Mouse (Mus musculus) liver, adult 2 months (tissue): Measurements from ENCODE around the gene Gm37240. TPM values are rescaled to one million over a fixed set of nuclear protein-coding genes. Genes with fewer than 3 reads are reported as not detected.

Experiments used
- DNase-seq: peaks from one replicate; pipeline ENCODE4 v3.0.0-alpha.2; 2011; ENCODE audit warnings: low read depth, low spot score; ENCODE audit errors: extremely low read depth
- H3K27ac ChIP-seq: fragments of 200-500 bp; replicated peaks from 2 replicates; pipeline ENCODE4 v1.5.1; 2012; ENCODE audit warnings: low read depth, mild to moderate bottlenecking, control low read depth, inconsistent platforms, low read length; ENCODE audit not compliant: insufficient read depth
- H3K27me3 ChIP-seq: fragments of 200-500 bp; 2 replicates; pipeline ENCODE4 v1.6.1; 2012; ENCODE audit warnings: mild to moderate bottlenecking, moderate library complexity, low read length, inconsistent platforms; ENCODE audit not compliant: control insufficient read depth, insufficient read depth
- H3K36me3 ChIP-seq: fragments of 200-500 bp; 2 replicates; pipeline ENCODE4 v1.6.1; 2012; ENCODE audit warnings: low read length, inconsistent platforms; ENCODE audit not compliant: control insufficient read depth, insufficient read depth
- H3K4me1 ChIP-seq: fragments of 200-500 bp; 2 replicates; pipeline ENCODE4 v1.6.1; 2011; ENCODE audit warnings: low read length; ENCODE audit not compliant: control insufficient read depth, insufficient read depth
- H3K4me3 ChIP-seq: fragments of 200-500 bp; 2 replicates; pipeline ENCODE4 v1.5.1; 2011; ENCODE audit warnings: low read depth, mild to moderate bottlenecking, control low read depth, low read length, moderate library complexity; ENCODE audit not compliant: insufficient read depth
- H3K79me2 ChIP-seq: fragments of 200-500 bp; 2 replicates; pipeline ENCODE4 v1.6.1; 2012; ENCODE audit warnings: inconsistent platforms, mild to moderate bottlenecking, low read length, moderate library complexity; ENCODE audit not compliant: control insufficient read depth, insufficient read depth
- H3K9ac ChIP-seq: fragments of 200-500 bp; 2 replicates; pipeline ENCODE4 v1.6.1; 2012; ENCODE audit warnings: low read depth, mild to moderate bottlenecking, control low read depth, inconsistent platforms, low read length
- CTCF ChIP-seq: fragments of 200-500 bp; IDR thresholded peaks from 2 replicates; pipeline ENCODE4 v1.5.1; 2011; ENCODE audit warnings: low read depth, low read length, control low read depth
- POLR2A ChIP-seq: fragments of 200-500 bp; IDR thresholded peaks from 2 replicates; pipeline ENCODE4 v1.6.1; 2011; ENCODE audit warnings: low read length, control low read depth; ENCODE audit not compliant: insufficient read depth; ENCODE audit errors: extremely low read depth
- WGBS: fragments of 180-500 bp; shearing (Covaris S2); methylation state at CpG from one replicate; pipeline ENCODE4 v1.1.7; 2018; 5-methylcytosine and 5-hydroxymethylcytosine counted together
- polyA plus RNA-seq: library from polyadenylated mRNA; depleted of rRNA; stranded (reverse); fragments of >200 nt; gene quantifications from 2 replicates; pipeline ENCODE4 v1.2.3, GENCODE M21; 2012
- total RNA-seq: library from RNA; depleted of rRNA; stranded (reverse); fragments of >200 nt; gene quantifications from 2 replicates; pipeline ENCODE4 v1.2.3, GENCODE M21; 2014

Gm37240 gene
- total and polyA plus RNA-seq, 2 experiments, result 2.2 to 6.9 TPM

DNA sequence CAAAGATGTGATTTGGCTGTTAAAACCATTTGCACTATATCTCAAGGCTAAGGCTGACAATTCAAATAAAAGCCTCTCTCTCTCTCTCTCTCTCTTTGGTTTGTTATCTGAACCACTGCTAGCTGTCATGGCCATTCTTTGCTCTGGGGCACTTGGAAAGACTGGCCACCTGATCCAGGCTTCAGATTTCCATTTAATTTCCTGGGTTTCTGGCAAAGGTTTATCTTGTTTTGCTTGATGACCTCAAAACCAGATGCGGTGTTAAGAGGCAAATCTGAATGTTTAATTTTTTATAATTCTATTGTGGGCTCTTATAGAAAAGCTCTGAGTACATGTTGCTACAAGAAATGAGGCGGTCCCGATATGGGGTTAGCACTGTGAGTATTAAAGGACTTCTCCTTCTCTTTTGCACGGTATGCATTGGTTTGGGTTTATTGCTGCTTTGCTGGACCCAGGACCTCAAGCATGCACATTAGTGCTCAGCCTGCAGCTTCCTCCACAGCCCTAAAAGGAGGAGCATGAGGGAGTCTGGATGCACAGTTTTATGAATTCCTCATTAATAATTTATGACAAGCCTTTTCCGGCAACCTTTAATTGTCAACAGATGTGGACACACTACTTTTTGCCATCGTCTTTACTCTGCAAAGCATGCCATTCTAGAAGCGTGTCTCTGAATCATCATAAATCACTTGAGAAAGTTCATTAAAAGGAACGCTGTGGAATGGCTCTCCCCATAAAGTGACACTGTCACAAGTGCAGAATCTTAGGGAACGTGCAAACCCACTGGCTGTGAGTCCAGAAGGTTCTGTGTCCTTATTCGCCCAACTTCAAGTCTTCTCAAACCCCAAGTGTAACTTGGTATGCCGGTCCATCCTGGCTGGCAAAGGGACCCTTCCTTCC is 351.4 kb downstream of the Gm37240 start:
- no peaks in the 10 kb centered on the region for H3K79me2 ChIP-seq
- no peak overlapping the region for H3K4me3 ChIP-seq
- no peaks in the 10 kb centered on the region for H3K4me1 ChIP-seq
- no peak for DNase-seq
- H3K27me3 ChIP-seq, result no peaks in the 10 kb centered on the region
- TF ChIP-seq CTCF, result no peak
- H3K27ac ChIP-seq, result no peak overlapping the region
- no peak overlapping the region for H3K9ac ChIP-seq
- H3K36me3 ChIP-seq, result no peaks in the 10 kb centered on the region
- 80% methylated on average over 11 of the region's 11 CpGs for WGBS

DNA sequence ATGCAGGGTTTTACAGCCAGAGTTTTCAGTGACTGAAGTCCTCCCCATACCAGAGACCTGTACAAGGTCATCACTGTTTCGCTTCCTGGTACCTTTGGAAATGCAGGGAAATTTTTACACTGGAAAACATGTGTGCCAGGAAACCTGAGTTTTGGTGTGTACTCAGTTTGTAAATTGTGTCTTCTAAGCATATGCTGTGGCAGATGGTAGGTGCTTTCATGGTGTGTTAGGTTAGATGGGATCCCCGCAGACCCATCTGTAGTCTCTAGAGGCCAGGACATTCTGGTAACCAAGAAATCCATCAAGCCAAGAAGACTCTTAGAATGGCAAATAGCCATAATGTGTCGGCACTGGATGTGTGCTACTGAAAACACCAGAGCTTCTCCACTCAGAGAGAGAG is 352.3 kb downstream of the Gm37240 start:
- Histone ChIP-seq H3K79me2 (no peaks in the 10 kb centered on the region), H3K9ac (no peak overlapping the region), H3K27ac (no peak overlapping the region), H3K36me3 (no peaks in the 10 kb centered on the region), H3K27me3 (no peaks in the 10 kb centered on the region), H3K4me3 (no peak overlapping the region), H3K4me1 (no peaks in the 10 kb centered on the region)
- 84% methylated on average over 3 of the region's 3 CpGs for WGBS
- TF ChIP-seq POLR2A (no peak), CTCF (no peak)
- no peak for DNase-seq

DNA sequence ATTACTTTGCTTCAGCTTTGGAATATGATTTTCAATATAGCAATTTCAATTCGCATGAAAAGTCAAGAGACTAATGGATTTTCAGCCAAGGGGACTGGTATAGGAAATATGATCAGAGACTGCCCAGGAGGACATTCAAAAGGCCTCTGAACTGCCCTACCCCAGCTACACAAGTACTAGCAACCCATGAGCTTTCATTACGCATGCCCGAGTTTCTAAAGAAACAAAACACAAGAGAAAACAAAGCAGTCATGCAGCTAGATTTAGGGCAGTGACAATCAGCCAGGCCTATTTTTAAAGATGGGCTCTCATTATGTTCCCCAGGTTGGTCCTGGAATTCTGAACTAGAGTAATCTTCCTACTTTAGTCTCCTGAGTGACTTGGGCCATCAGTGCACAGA is 354.9 kb downstream of the Gm37240 start:
- Histone ChIP-seq H3K4me1 (no peaks in the 10 kb centered on the region), H3K79me2 (no peaks in the 10 kb centered on the region), H3K4me3 (no peak overlapping the region), H3K27ac (no peak overlapping the region), H3K9ac (no peak overlapping the region), H3K27me3 (no peaks in the 10 kb centered on the region), H3K36me3 (no peaks in the 10 kb centered on the region)
- 87% methylated on average over 3 of the region's 3 CpGs for WGBS
- no peak for DNase-seq
- no peak for TF ChIP-seq CTCF
- no peak for TF ChIP-seq POLR2A

DNA sequence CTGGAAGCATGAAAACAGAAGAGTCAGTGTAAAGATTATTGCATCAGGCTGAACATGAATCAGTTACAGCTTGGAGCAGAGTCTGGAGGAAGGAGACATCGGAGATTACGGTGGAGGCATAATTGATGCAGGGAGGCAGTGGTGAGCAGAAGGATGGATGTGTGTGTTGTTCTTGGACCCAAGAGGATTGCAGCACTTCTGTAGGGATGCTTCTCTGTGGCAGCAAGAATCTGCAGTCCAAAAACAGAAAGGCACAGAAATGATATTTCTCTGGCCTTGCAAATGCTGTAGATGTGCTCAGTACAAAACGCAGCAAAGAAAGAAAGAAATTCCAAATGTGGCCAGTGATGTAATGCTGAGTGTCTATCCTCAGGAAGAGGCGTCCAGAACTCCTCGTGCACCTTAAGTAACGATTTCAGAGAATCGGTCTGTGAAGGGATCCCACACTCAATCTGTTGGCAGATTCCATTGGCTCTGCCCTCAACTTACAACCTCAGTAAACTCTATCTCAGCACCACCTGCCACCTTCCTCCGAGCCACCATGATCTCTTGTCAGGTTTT is 356.6 kb downstream of the Gm37240 start:
- 90% methylated on average over 8 of the region's 8 CpGs for WGBS
- no peak for DNase-seq
- H3K4me1 ChIP-seq, result no peaks in the 10 kb centered on the region
- no peak overlapping the region for H3K9ac ChIP-seq
- H3K36me3 ChIP-seq, result no peaks in the 10 kb centered on the region
- no peak for TF ChIP-seq CTCF
- no peak for TF ChIP-seq POLR2A
- no peak overlapping the region for H3K27ac ChIP-seq
- H3K27me3 ChIP-seq, result no peaks in the 10 kb centered on the region
- H3K79me2 ChIP-seq, result no peaks in the 10 kb centered on the region
- no peak overlapping the region for H3K4me3 ChIP-seq

DNA sequence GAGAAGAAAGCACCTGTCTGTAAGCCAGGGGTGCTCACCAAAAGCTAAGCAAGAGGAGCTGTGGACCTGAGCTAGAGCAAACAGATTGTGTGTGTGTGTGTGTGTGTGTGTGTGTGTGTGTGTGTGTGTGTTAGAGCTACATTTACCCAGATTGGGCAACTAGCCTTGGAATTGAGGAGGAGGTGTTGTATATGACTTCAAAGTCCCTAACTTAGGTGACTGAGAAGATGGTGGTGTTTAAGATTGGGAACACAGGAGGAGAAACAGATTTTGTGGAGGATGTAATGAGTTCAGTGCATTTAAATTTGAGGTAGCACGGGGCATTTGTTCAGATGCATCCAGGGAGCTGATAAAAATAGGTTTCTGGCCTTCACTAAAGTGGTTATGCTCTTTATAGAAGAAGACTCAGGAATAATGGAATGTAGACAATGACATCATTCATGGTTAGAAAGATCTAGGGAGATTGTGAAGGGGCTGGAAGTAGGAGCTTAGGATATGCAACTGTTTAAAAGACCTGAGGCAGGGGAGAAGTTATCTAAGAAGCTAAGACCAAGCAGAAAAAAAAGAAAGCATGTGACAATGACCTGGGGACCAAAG is 365.9 kb downstream of the Gm37240 start:
- no peak overlapping the region for H3K27ac ChIP-seq
- H3K9ac ChIP-seq, result no peak overlapping the region
- H3K4me3 ChIP-seq, result no peak overlapping the region
- no peaks in the 10 kb centered on the region for H3K27me3 ChIP-seq
- H3K4me1 ChIP-seq, result no peaks in the 10 kb centered on the region
- H3K36me3 ChIP-seq, result no peaks in the 10 kb centered on the region
- no peak for DNase-seq
- H3K79me2 ChIP-seq, result no peaks in the 10 kb centered on the region
- no peak for TF ChIP-seq POLR2A
- WGBS, result 93% methylated on average over 1 of the region's 1 CpGs

DNA sequence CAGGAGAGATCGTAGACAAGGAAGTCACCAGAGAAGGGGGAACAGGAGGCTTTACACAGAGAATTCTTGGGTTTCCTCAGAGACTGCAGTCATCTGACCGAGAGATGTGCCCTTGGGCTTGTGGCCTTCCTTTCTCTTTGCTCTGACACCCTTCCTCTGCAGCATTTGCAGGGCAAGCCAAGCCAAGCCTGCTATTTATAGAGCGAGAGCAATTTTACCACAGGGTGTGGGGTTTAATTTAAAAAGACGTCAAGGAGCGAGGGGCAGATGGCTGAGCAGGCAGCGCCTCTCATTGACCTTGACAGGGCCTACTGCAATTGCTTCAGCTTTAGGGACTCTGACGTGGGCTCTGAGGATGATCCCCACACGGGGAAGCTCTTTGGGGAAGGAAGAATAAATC is 368.6 kb downstream of the Gm37240 start:
- no peaks in the 10 kb centered on the region for H3K27me3 ChIP-seq
- H3K9ac ChIP-seq, result no peak overlapping the region
- no peak overlapping the region for H3K4me3 ChIP-seq
- 87% methylated on average over 8 of the region's 8 CpGs for WGBS
- DNase-seq, result no peak
- H3K4me1 ChIP-seq, result no peaks in the 10 kb centered on the region
- no peaks in the 10 kb centered on the region for H3K79me2 ChIP-seq
- H3K36me3 ChIP-seq, result no peaks in the 10 kb centered on the region
- no peak overlapping the region for H3K27ac ChIP-seq
- TF ChIP-seq CTCF (no peak), POLR2A (no peak)
